Mouse (Mus musculus) mouse embryonic stem cell (cell line): ENCODE data around the gene Cypt1.

Experiments used
- in situ Hi-C, 2 experiments: fragments of 300-500 bp; cut with MboI; formaldehyde crosslinking; loops; 1 replicate in 1 of 2; 3 replicates in 1 of 2; pipeline ENCODE4 v1.14.3; 2019 to 2020; ENCODE audit warnings: low sequenced_read_pairs in 2 of 2, low pct_unique_long_range_greater_than_20kb in 1 of 2, mixed read lengths in 1 of 2; ENCODE audit not compliant: unreplicated experiment in 1 of 2

Gene Cypt1

GRCm38 (mm10) chrX:16522569-16522968 lies at the start of gene Cypt1:
Gene Cypt1 (plus strand): TSS chrX:16522869.
- in situ Hi-C loops = loop anchor here in 1 of 2 experiments (25.0 kb wide), 1 partner anchor 90 kb away; the partner anchor contains the start of gene Maoa

- in situ Hi-C loops = no loop called here
Observed at GRCm38 (mm10) chrX:16546806-16547205, 24.1 kb downstream of the Cypt1 start.

GRCm38 (mm10) chrX:16557061-16557460 lies 34.4 kb downstream of the Cypt1 start:
- in situ Hi-C loops = no loop called here

- in situ Hi-C loops = no loop called here
Observed at GRCm38 (mm10) chrX:16558501-16558900, 35.8 kb downstream of the Cypt1 start.
